Mouse (Mus musculus) inflammation-experienced regulatory T-cells, adult 6 months (primary cell): Measurements from ENCODE around the gene Gm5478. TPM values are rescaled to one million over a fixed set of nuclear protein-coding genes. Genes with fewer than 3 reads are reported as not detected.
"Not testable (repeated sequence)": the region's sequence is repeated elsewhere in the genome, so short reads cannot be mapped to it uniquely, and the experiment has no call there.

ENCODE experiments used
- ATAC-seq: one replicate; pipeline ENCODE4 v1.8.0; 2017
- polyA plus RNA-seq, 3 experiments: library from polyadenylated mRNA; unstranded; fragments of 100-300 nt; shearing (Covaris generic); gene quantifications; one replicate each; pipeline ENCODE4 v1.2.1; 2017

Gm5478 gene
- polyA plus RNA-seq = not detected

DNA sequence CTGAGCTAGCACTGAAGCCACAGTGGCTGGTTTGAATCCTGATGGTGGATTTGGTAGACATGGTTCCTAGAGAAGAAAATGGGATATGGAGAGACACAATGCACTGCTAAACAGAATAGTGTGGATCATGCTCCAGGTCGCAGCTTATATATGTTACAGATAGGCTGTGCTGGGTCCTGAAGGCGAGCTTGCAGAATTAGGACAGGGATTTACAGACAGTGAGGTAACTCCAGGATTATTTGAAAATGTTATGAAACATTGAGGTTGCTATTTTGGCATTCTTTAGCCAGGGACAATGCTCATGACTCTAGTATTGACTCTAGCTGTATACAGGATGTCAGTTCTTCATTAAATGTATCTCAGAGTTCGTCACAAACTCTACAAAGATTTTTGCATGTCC is at the start of gene Gm5478:
Gm5478 (minus strand) TSS at position 101 of the 400 bp plus-strand sequence.
- no peak for ATAC-seq

DNA sequence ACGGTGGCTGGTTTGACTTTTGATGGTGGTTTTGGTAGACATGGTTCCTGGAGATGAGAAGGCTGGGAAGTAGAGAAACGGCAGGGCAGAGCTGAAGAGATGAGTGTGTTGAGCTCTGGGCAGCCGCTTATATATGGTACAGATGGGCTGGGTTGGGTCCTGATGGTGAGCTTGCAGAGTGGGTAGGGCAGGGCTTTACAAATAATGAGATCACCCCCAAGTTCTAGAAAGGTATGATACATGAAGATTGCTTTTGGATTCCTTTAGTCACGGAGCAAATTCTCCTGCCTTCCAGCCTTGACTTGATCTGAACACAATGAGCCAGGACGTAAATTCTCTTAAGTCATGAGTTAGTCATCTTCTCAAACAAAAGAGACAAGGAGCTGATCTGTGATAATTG is 47.0 kb upstream of the Gm5478 start, which contains the start of gene Krt6a:
Krt6a (minus strand) TSS at position 101 of the 400 bp plus-strand sequence.
- ATAC-seq = no peak

DNA sequence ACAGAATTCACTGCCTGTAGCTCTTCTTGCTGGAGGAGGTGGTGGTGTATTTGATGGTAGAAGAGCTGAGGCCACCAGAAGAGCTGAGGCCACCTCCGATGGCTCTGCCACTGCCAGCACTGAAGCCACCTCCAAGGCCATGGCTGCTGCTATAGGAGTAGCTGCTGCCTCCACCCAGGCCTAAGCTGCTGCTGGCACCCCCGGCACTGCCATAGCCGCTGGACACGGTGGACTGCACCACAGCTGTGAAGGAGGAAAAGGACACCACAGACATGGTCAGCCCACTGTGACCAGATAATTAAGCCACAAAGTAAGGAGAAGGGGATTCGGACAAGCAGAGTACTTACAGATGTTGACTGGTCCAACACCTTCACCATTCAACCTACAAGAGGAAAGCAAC is 43.3 kb upstream of the Gm5478 start:
- not testable (repeated sequence) for ATAC-seq

DNA sequence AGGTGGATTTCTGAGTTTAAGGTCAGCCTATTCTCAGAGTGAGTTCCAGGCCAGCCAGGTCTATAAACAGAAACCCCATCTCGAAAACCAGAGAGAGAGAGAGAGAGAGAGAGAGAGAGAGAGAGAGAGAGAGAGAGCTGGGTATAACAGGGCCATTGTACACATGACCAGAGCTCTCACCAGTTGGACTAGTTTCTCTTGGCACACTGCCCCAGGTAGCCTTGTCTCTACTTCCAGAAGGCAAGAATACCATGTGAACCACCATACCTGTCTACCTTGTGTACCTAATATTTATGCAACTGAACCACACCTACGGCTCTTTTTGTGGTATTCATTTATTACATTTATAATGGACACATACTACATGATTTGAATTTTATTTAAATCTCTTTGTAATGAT is 41.0 kb upstream of the Gm5478 start:
- ATAC-seq = no peak

DNA sequence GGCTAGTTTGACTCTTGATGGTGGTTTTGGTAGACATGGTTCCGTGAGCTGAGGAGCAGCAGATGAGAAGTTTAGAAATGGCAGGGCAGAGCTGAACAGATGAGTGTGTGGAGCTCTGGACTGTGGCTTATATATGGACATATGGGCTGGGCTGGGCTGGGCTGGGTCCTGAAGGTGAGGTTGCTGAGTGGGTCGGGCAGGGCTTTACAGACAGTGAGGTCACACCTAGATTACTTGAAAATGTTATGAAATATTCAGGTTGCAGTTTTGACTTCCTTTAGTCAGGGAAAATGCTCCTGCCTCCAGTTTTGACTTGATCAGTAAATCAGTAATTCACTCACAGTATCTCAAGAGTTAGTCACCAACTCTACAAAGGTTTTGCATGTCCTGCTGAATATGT is 33.0 kb upstream of the Gm5478 start, which contains the start of gene Krt6b:
Krt6b (minus strand) TSS at position 101 of the 400 bp plus-strand sequence.
- no peak for ATAC-seq

DNA sequence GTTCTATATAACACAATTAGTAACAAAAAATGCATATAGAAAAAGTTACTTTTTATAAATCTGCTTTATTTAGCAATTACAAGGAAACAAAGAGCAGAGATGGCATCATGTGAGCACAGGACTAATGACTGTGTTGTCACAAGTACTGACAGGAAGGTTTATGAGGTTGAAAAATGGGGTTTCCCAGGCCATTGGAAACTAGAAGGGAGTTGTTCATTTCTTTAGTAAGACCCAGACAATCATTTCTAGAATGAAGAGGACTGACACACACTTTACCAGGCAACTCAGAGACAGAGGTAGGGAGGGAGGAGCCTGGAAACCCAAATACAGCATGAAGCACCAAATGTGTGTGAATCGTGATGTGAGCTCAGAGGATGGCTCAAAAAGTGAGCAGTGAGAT is 28.8 kb upstream of the Gm5478 start:
- ATAC-seq = no peak

DNA sequence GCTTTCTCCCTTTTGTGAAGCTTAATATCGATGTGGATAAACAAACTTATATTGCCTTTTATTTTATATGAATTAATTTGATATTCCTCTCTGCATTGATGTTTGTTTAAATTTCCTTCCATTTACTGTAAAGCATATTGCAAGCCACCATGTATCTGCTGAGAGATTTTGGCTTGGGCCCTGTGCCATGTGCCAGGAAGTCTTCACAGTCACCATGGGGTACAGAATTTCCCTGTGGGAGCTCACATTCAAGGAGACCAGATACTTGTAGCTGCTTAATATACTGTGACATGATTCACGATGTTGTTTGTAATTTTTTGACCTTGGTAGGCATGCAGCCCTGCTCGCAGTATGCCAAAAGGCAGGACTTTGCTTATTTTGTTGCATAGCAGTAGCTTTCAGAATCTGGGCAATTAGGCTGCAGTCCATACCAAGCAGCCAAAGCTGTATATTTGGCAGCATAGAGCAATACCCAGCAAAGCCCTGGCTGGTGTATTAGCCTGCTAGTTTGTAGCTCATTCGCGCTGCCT is 5.6 kb upstream of the Gm5478 start:
- no peak for ATAC-seq

DNA sequence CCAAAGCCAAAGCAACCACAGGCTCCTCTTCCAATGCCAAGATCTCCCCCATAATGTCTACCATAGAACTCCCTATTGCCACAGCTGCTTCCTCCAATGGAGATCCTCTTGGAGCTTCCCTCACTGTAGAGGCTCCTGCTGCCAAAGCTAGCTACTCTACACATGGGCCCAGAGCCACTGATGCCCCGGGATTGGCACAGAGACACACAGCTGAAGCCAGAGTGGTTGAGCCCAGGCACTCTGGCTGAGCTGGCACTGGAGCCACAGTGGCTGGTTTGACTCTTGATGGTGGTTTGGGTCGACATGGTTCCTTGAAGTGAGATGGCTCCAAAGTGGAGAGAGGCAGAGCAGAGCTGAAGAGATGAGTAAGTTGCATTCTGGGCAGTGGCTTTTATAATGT is 19.3 kb downstream of the Gm5478 start, which contains the start of gene Gm5414:
Gm5414 (minus strand) TSS at position 305 of the 400 bp plus-strand sequence.
- ATAC-seq = no peak

DNA sequence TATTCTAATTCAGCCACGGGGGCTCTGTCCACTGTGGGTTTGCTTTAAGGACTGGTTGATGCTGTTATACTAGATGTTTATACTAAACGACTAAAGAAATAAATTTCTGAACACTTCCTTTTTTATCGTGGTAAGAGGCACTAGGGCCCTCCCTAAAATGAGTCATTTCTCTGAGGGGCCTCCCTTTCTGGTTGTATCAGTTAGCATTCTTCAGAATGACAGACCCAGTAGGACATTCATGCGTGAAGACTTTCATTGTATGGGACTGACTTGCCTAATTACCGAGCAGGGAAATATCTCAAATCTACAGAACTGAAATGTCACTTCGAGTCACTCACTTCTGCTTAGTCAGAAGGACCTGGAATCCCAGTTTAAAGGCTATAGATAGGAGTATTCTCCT is 48.1 kb downstream of the Gm5478 start:
- ATAC-seq = no peak

Other genes starting within 250 kb of the Gm5478 start
- gene Krt7, start 236.3 kb downstream of the Gm5478 start, polyA plus RNA-seq = under 1 TPM in 1 of 3 experiments, not detected in 2; 0.09 TPM
- gene Krt87, start 208.6 kb downstream of the Gm5478 start, polyA plus RNA-seq = 1 to 10 TPM in 1 of 3 experiments, under 1 TPM in 2; 0.36 to 1.6 (median 0.87) TPM
- gene Krt88, start 199.6 kb downstream of the Gm5478 start, polyA plus RNA-seq = not detected
- gene Krt81, start 183.6 kb downstream of the Gm5478 start, polyA plus RNA-seq = not detected
- under 1 TPM in 1 of 3 experiments, not detected in 2; 0.21 TPM for gene Krt86, start 173.9 kb downstream of the Gm5478 start, polyA plus RNA-seq
- 10 to 100 TPM in 2 of 3 experiments, 1 to 10 TPM in 1; 5.2 to 26.1 (median 13.0) TPM for gene Krt83, start 155.9 kb downstream of the Gm5478 start, polyA plus RNA-seq
- gene Gm49425, start 130.1 kb downstream of the Gm5478 start, polyA plus RNA-seq = not detected
- gene Krt84, start 114.6 kb downstream of the Gm5478 start, polyA plus RNA-seq = not detected
- gene Krt82, start 96.7 kb downstream of the Gm5478 start, polyA plus RNA-seq = not detected
- not detected for gene Krt90, start 84.4 kb downstream of the Gm5478 start, polyA plus RNA-seq
- gene Krt75, start 73.5 kb downstream of the Gm5478 start, polyA plus RNA-seq = under 1 TPM in 1 of 3 experiments, not detected in 2; 0.11 TPM
- not detected for gene Gm5414, start 19.2 kb downstream of the Gm5478 start, polyA plus RNA-seq
- gene Krt6b, start 32.9 kb upstream of the Gm5478 start, polyA plus RNA-seq = under 1 TPM in 1 of 3 experiments, not detected in 2; 0.16 TPM
- gene Krt6a, start 46.9 kb upstream of the Gm5478 start, polyA plus RNA-seq = not detected
- gene Krt5, start 65.5 kb upstream of the Gm5478 start, polyA plus RNA-seq = not detected
- gene Krt71, start 95.7 kb upstream of the Gm5478 start, polyA plus RNA-seq = not detected
- not detected for gene Krt72, start 139.1 kb upstream of the Gm5478 start, polyA plus RNA-seq
- not detected for gene Krt73, start 155.0 kb upstream of the Gm5478 start, polyA plus RNA-seq
- not detected for gene Krt2, start 170.8 kb upstream of the Gm5478 start, polyA plus RNA-seq
- gene Krt1, start 203.4 kb upstream of the Gm5478 start, polyA plus RNA-seq = not detected
- gene Krt77, start 222.3 kb upstream of the Gm5478 start, polyA plus RNA-seq = not detected
- gene Krt76, start 245.5 kb upstream of the Gm5478 start, polyA plus RNA-seq = not detected